Mouse (Mus musculus) gastrocnemius, postnatal 4 days (tissue): ENCODE results near the gene Gstt1. TPM values are rescaled to one million over a fixed set of nuclear protein-coding genes. Genes with fewer than 3 reads are reported as not detected.

Experiments used
- DNase-seq, 2 experiments: peaks; one replicate each; pipeline ENCODE4 v3.0.0; 2021 to 2022; ENCODE audit warnings: low spot score in 2 of 2, mixed read lengths in 2 of 2
- total RNA-seq, 2 experiments: library from RNA; stranded (reverse); gene quantifications; 2 replicates each; pipeline ENCODE4 v1.2.3; 2021

Gene Gstt1
- total RNA-seq, 2 experiments from 2014 or later = 10.2 to 11.8 TPM

DNA sequence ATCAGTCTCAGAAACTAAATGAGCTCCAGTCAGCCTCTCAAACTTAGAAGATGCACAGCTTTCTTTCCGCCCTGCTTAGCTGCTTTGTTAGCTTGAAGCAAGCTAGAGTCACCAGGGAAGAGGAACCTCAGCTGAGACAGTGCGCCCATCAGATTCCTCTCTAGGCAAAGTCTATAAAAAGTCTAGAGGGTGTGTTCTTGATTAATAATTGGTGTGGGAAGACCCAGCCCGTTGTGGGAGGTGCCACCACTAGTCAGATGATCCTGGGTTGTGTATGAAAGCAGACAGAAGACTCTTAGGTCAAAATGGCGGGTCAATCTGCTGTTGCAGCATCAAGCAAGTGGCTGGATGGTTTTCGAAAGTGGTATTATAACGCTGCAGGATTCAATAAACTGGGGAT, 31.5 kb downstream of the Gstt1 start:
- DNase-seq = no peak

DNA sequence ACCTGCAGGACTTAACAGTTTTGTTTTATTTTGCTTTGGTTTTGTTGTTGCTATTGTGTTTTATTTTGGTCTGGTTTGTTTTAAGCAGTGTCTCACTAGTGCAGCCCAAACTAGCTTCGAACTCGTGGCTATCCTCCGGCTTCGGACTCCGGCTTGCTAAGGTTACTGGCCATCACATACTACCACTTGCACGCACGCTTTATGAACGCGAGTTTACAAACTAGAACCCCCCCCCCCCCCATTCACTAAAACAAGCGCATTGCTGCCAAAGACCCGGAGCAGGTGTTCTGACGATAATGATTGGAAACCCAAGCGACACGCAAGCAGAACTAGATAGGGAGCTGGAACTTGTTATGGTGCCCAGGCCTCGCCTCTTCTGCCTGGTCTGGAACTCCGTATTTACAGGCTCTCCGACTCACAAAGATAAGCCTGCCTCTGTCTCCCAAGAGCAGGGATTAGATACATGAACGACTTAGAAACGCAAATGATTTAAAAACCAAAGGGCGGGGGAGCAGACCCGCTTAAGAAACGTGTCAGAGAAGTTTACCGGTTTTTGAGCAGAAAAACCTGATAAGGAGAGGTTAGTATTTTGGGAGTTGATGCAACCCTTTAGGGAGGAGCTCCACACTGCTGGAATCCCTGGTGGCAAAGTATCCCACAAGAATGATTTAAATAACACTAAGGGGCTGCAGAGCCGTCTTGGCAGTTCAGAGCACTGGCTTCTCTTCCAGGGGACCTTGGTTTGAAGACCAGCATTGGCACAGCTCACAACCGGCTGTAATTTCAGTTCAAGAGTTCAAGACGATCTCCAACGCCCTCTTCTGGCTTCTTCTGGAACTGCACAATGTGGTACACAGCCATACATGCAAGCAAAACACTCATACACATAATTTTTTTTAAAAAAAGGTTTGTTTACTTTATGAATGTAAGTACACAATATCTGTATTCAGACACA, 33.6 kb downstream of the Gstt1 start:
- DNase-seq = peak; percentile 35 to 68

DNA sequence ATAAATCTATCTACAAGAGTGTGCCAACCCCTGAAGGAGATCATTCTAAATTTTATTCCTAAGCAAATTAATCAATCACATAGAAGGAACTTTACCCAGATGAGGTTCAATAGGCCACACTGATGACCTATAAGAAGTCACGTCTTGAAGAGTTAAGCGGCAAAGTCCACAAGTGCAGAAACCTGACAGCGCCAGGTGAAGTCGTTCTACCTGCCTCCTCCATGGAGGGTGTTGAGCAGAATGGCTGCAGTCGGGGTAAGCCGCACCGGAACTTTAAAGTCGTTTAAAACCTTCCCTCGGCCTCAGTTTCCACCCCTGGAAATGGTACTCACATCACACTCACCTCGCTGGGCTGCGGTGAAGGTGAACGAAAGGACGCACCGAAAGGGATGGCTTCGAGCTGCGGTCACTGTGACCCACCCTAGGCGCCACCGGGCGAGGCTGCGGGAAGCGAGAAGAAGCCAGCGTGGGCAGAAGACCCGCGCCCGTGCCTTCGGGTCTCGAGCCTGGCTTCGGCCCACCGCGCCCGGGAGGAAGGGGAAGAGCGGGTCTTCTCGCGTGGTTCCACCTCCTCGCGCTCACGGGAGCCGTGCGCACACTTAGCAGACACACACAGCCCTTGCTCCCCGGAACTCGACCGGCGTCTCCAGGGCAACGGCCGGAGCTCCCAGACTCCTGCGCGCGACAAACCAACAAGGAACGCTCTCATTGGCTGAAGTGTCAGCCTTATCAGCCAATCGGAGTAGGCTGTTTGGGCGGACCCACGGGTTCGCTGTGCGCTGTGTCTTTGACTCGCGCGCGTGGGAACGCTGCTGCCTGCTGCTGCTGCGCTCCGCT, 34.5 kb downstream of the Gstt1 start, which contains the start of gene Cabin1:
Gene Cabin1, minus strand, starts transcription at position 660 of the 837 bp plus-strand sequence.
- peak; percentile 86 to 95 for DNase-seq

DNA sequence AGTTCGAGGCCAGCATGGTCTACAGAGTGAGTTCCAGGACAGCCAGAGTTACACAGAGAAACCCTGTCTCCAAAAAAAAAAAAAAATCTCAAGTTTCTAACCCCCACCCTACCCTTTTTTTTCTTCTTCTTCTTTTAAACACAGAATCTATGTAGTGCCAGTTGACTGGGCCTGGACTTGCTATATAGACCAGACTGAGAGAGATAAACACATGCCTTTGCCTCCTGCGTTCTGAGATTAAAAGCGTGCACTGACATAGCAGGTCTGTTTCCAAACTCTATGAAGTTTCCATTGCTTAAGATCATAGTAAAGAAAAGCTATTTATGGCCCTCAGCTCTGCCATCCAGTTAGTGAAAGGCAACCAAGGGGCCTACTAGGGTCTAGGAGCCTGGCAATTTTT, 36.0 kb downstream of the Gstt1 start:
- DNase-seq = no peak

DNA sequence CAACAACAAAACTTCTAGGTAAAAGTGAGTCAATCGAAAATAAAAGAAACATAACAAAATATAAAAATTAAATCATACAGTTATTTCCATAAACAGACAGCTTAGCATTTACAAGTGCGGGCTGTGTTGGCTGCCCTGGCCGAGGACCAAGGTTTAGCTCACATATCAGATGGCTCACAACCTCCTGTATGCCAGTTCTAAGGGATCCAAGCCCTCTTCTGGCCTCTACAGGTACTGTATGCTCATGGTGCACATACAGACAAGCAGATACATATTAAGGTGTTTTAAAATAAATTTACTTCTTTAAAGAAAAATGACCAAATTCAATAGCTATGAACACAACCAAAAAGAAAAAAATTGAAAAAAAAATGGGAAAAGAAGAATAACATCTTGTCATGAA, 38.1 kb downstream of the Gstt1 start:
- no peak for DNase-seq

DNA sequence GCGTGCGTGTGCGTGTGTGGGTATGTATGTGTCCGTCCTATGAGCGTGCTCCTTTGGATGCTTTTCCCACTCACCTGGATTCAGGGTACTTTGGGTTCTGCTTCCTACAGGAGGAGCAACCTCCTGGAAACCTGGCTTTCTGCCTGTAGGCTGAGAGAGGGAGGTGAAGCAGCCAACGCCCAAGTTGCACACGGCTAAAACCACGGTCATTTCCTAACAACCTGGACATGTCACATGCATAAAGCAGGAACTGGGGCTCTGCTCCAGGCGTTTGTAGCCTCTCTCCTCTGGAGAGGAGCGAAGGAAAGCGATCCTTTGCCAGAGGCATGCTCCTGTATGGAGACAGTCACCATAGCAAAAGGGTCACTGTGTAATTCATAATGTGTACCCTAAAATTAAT, 41.7 kb downstream of the Gstt1 start:
- DNase-seq = no peak

DNA sequence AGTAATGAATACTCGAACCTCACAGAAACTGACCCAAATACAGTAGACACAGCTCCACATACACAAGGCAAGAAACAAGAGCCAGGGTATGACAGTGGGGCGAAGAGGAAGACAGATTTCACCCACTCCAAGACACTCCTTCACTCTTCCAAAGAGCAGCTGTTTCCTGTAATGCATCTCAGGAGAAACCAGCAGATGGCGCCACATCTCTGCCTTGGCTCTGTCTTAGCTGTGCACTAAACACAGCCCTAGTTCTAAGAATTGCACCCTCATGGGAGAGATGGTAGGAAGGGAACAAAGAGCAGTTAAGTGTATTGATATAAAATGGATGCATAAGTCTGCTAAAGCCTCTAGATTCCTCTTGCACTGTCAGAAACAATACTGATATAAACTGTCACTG, 54.4 kb downstream of the Gstt1 start:
- peak; percentile 50 to 83 for DNase-seq

DNA sequence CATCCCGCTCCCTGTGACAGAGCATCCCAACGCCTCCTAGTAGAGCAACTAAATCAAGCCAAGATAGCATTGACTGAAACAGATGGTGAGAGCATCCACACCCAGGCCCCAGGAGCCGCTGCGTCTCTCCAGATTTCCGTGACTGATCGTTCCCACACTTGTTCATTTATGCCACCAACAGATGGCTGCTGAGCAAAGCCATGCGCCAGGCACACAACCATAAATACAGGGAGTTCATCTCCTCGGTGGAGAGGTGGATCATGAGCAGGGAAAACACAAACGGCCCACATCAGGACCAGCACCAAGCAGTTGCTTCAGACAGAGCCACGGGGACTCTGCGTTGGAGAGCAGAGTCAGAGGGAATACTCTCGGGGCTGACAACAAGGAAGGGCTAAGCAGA, 55.0 kb downstream of the Gstt1 start:
- no peak for DNase-seq

DNA sequence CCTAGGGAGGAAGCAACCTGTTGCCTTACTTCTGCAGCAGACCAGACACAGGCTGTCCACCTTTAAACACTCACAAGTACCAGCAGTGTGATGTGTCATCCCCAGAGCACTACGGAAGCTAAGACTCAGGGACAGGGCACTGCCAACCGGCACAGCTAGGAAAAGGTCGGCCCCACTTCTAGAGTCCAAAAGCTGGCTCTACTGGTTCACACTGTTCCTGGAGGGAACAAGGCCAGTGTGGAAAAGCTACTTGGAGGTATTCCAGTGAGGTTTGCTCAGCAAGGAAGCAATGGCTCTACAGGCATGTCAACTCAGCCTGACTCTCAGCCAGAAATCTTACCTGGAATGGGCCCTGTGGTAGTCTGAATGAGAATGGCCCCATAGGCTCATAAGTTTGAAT, 57.5 kb downstream of the Gstt1 start:
- no peak for DNase-seq

Other genes starting within 250 kb of the Gstt1 start
- gene Lrrc75b, start 238.3 kb downstream of the Gstt1 start, total RNA-seq = 1 to 10 TPM; 2.8 to 3.3 TPM
- gene Ggt1, start 237.0 kb downstream of the Gstt1 start, total RNA-seq = under 1 TPM; 0.66 to 0.80 TPM
- 10 to 100 TPM; 10.8 to 13.1 TPM for gene Ggt5, start 209.2 kb downstream of the Gstt1 start, total RNA-seq
- gene Susd2, start 154.6 kb downstream of the Gstt1 start, total RNA-seq = 1 to 10 TPM; 4.4 to 5.0 TPM
- gene Cabin1, start 34.2 kb downstream of the Gstt1 start, total RNA-seq = 10 to 100 TPM; 29.1 to 30.4 TPM
- gene Ddt, start 25.2 kb downstream of the Gstt1 start, total RNA-seq = 10 to 100 TPM; 28.2 to 29.4 TPM
- gene Gm20441, start 17.6 kb downstream of the Gstt1 start, total RNA-seq = not detected
- 1 to 10 TPM; 5.4 to 6.8 TPM for gene Gstt3, start 17.2 kb downstream of the Gstt1 start, total RNA-seq
- not detected for gene Gstt4, start 24.0 kb upstream of the Gstt1 start, total RNA-seq
- 1 to 10 TPM; 7.6 to 9.2 TPM for gene Gstt2, start 38.8 kb upstream of the Gstt1 start, total RNA-seq
- 100 to 1,000 TPM; 164 TPM for gene Mif, start 61.7 kb upstream of the Gstt1 start, total RNA-seq
- 1 to 10 TPM in 1 of 2 experiments, under 1 TPM in 1; 0.96 to 1.0 TPM for gene Derl3, start 94.8 kb upstream of the Gstt1 start, total RNA-seq
- 10 to 100 TPM; 55.0 to 60.2 TPM for gene Smarcb1, start 123.0 kb upstream of the Gstt1 start, total RNA-seq
- gene Chchd10, start 134.5 kb upstream of the Gstt1 start, total RNA-seq = 100 to 1,000 TPM; 390 to 396 TPM
- 10 to 100 TPM; 12.7 to 15.0 TPM for gene Mmp11, start 137.9 kb upstream of the Gstt1 start, total RNA-seq
- not detected for gene Gm867, start 142.1 kb upstream of the Gstt1 start, total RNA-seq
- under 1 TPM in 1 of 2 experiments, not detected in 1; 0.62 TPM for gene Vpreb3, start 144.5 kb upstream of the Gstt1 start, total RNA-seq
- not detected for gene Gm5134, start 155.9 kb upstream of the Gstt1 start, total RNA-seq
- 10 to 100 TPM; 14.6 to 14.7 TPM for gene Zfp280b, start 234.1 kb upstream of the Gstt1 start, total RNA-seq